Mouse (Mus musculus) stomach, postnatal 0 days (tissue): ENCODE measurements at regions not wholly inside any gene's neighbourhood (a gene's known extent, or its start where the extent isn't known, plus 50 kb on each side); places are given as distances from the start of the nearest gene placed in this dataset.

ENCODE experiments used
- ATAC-seq: fragments of 200-750 bp; cut with Nextera tagmentation; 2 replicates; pipeline ENCODE4 v1.8.0; 2017; ENCODE audit not compliant: low FRiP score, low TSS enrichment
- DNase-seq: peaks from one replicate; pipeline ENCODE4 v3.0.0-alpha.2; 2016; ENCODE audit warnings: low spot score
- H3K27ac ChIP-seq: fragments of 300-500 bp; sonication (generic); replicated peaks from 2 replicates; pipeline ENCODE4 v1.5.1; 2014; ENCODE audit warnings: mild to moderate bottlenecking, control low read depth
- H3K27me3 ChIP-seq: fragments of 300-500 bp; sonication (generic); 2 replicates; pipeline ENCODE4 v1.6.1; 2014; ENCODE audit warnings: low read length; ENCODE audit not compliant: control insufficient read depth, insufficient read depth
- H3K36me3 ChIP-seq: fragments of 300-500 bp; sonication (generic); 2 replicates; pipeline ENCODE4 v1.6.1; 2014; ENCODE audit warnings: low read length, mixed read lengths; ENCODE audit not compliant: control insufficient read depth, insufficient read depth
- H3K4me1 ChIP-seq: fragments of 300-500 bp; sonication (generic); replicated peaks from 2 replicates; pipeline ENCODE4 v1.6.1; 2014; ENCODE audit warnings: antibody characterized with exemption; ENCODE audit not compliant: control insufficient read depth, insufficient read depth
- H3K4me2 ChIP-seq: fragments of 300-500 bp; sonication (generic); replicated peaks from 2 replicates; pipeline ENCODE4 v1.6.1; 2014; ENCODE audit warnings: low read depth, mild to moderate bottlenecking, control low read depth, moderate library complexity
- H3K4me3 ChIP-seq: fragments of 300-500 bp; sonication (generic); 2 replicates; pipeline ENCODE4 v1.5.1; 2014; ENCODE audit warnings: low read depth, low read length, control low read depth
- H3K9ac ChIP-seq: fragments of 300-500 bp; sonication (generic); 2 replicates; pipeline ENCODE4 v1.6.1; 2014; ENCODE audit warnings: mild to moderate bottlenecking, low read length, control low read depth, mixed read lengths
- H3K9me3 ChIP-seq: fragments of 300-500 bp; sonication (generic); 2 replicates; pipeline ENCODE4 v1.6.1; 2016; ENCODE audit warnings: low read length; ENCODE audit not compliant: control insufficient read depth
- CTCF ChIP-seq: IDR thresholded peaks from 2 replicates; pipeline ENCODE4 v1.5.1; 2016; ENCODE audit warnings: antibody characterized with exemption, low read depth, mild to moderate bottlenecking, moderate library complexity
- EP300 ChIP-seq: optimal IDR thresholded peaks from 2 replicates; pipeline ENCODE3; 2016; ENCODE audit warnings: antibody characterized with exemption
- WGBS: fragments of 180-500 bp; shearing (Covaris S2); extraction: QIAGEN DNeasy Blood & Tissue Kit; methylation state at CpG from one replicate; pipeline ENCODE4 v1.1.7; 2014; 5-methylcytosine and 5-hydroxymethylcytosine counted together

DNA sequence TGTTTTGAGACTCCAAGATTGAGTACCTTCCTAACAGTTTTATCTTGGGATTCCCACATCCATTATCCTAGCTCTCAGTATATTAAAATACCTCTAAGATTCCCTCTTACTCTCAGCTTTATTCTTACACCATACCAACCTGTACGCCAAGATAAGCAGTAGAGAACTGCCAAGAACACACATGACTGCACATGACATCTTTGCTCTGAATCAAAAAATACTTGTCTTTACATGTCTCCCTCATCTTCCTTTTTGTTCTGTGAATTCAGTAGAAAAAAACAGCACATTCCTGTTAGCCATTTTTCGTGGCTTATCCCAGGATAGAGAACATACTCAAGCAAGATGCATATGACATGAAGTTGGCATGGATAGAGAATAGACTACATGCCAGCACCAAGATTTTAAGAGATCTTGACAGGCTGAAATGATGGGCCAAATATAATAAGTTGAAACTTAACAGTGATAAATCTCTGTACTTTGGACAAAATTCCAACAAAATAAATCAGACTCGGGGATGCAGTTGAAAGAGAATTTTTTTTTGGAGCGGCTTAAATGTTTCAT is 206.0 kb upstream of the Kcnq5 start:
- ATAC-seq (no peak), DNase-seq (no peak)
- TF ChIP-seq CTCF (no peak), EP300 (no peak)
- Histone ChIP-seq H3K27me3 (no peaks in the 10 kb centered on the region), H3K4me2 (no peak overlapping the region), H3K36me3 (no peaks in the 10 kb centered on the region), H3K9me3 (no peaks in the 10 kb centered on the region), H3K9ac (no peak overlapping the region), H3K4me1 (no peaks in the 10 kb centered on the region), H3K27ac (no peak overlapping the region), H3K4me3 (no peak overlapping the region)
- 48% methylated on average over 4 of the region's 4 CpGs for WGBS

GRCm38 (mm10) chr1:22136571-22137122 is 174.9 kb upstream of the Kcnq5 start:
- no peak overlapping the region for H3K9ac ChIP-seq
- H3K27me3 ChIP-seq = no peaks in the 10 kb centered on the region
- H3K4me2 ChIP-seq = no peak overlapping the region
- WGBS = 47% methylated on average over 4 of the region's 4 CpGs
- no peaks in the 10 kb centered on the region for H3K4me1 ChIP-seq
- DNase-seq (no peak), ATAC-seq (no peak)
- TF ChIP-seq EP300 (no peak), CTCF (no peak)
- no peak overlapping the region for H3K27ac ChIP-seq
- H3K4me3 ChIP-seq = no peak overlapping the region
- no peaks in the 10 kb centered on the region for H3K9me3 ChIP-seq
- H3K36me3 ChIP-seq = no peaks in the 10 kb centered on the region

- no peak for TF ChIP-seq CTCF
- no peak for TF ChIP-seq EP300
- no peak for ATAC-seq
- H3K9ac ChIP-seq = no peak overlapping the region
- no peaks in the 10 kb centered on the region for H3K36me3 ChIP-seq
- H3K4me3 ChIP-seq = no peak overlapping the region
- H3K4me1 ChIP-seq = no peaks in the 10 kb centered on the region
- no peaks in the 10 kb centered on the region for H3K27me3 ChIP-seq
- no peak for DNase-seq
- no peak overlapping the region for H3K4me2 ChIP-seq
- WGBS = 59% methylated on average over 4 of the region's 4 CpGs
- no peak overlapping the region for H3K27ac ChIP-seq
- no peaks in the 10 kb centered on the region for H3K9me3 ChIP-seq
Measured at GRCm38 (mm10) chr1:22118266-22118772, 156.6 kb upstream of the Kcnq5 start.

GRCm38 (mm10) chr1:22116466-22116865 is 154.7 kb upstream of the Kcnq5 start:
- TF ChIP-seq EP300 = no peak
- no peak for TF ChIP-seq CTCF
- Histone ChIP-seq H3K27ac (no peak overlapping the region), H3K4me3 (no peak overlapping the region), H3K27me3 (no peaks in the 10 kb centered on the region), H3K9me3 (no peaks in the 10 kb centered on the region), H3K9ac (no peak overlapping the region), H3K4me1 (no peaks in the 10 kb centered on the region), H3K36me3 (no peaks in the 10 kb centered on the region), H3K4me2 (no peak overlapping the region)
- DNase-seq (no peak), ATAC-seq (no peak)
- WGBS = 24% methylated on average over 1 of the region's 1 CpGs

GRCm38 (mm10) chr1:22105496-22105895 is 143.8 kb upstream of the Kcnq5 start:
- Histone ChIP-seq H3K9me3 (no peaks in the 10 kb centered on the region), H3K4me2 (no peak overlapping the region), H3K4me1 (no peaks in the 10 kb centered on the region), H3K36me3 (no peaks in the 10 kb centered on the region), H3K9ac (no peak overlapping the region), H3K4me3 (no peak overlapping the region), H3K27ac (no peak overlapping the region), H3K27me3 (no peaks in the 10 kb centered on the region)
- DNase-seq (peak; percentile 15), ATAC-seq (no peak)
- 53% methylated on average over 3 of the region's 3 CpGs for WGBS
- TF ChIP-seq CTCF (peak; percentile 59), EP300 (no peak)

GRCm38 (mm10) chr1:22071405-22072117 is 109.8 kb upstream of the Kcnq5 start:
- no peak overlapping the region for H3K4me2 ChIP-seq
- ATAC-seq (no peak), DNase-seq (no peak)
- H3K4me1 ChIP-seq = no peaks in the 10 kb centered on the region
- 89% methylated on average over 4 of the region's 4 CpGs for WGBS
- no peaks in the 10 kb centered on the region for H3K27me3 ChIP-seq
- H3K9ac ChIP-seq = no peak overlapping the region
- TF ChIP-seq CTCF (no peak), EP300 (no peak)
- no peaks in the 10 kb centered on the region for H3K9me3 ChIP-seq
- H3K27ac ChIP-seq = no peak overlapping the region
- H3K4me3 ChIP-seq = no peak overlapping the region
- H3K36me3 ChIP-seq = no peaks in the 10 kb centered on the region
